Mouse (Mus musculus) A20 (cell line): ENCODE data around the gene Cer1.

Experiments used
- DNase-seq: peaks from one replicate; pipeline ENCODE4 v3.0.0-alpha.2; 2011; ENCODE audit warnings: low read depth, low spot score

Cer1 gene

GRCm38 (mm10) chr4:82884636-82885534 is at the start of gene Cer1:
Gene Cer1, minus strand, starts transcription at chr4:82885148.
- DNase-seq: no peak

GRCm38 (mm10) chr4:82934308-82934707 is 49.4 kb upstream of the Cer1 start:
- peak; percentile 65 for DNase-seq

GRCm38 (mm10) chr4:82933698-82934210 is 48.8 kb upstream of the Cer1 start:
- DNase-seq: peak; percentile 80

GRCm38 (mm10) chr4:82930079-82930478 is 45.1 kb upstream of the Cer1 start:
- no peak for DNase-seq

- no peak for DNase-seq
Measured at GRCm38 (mm10) chr4:82921962-82922361, 37.0 kb upstream of the Cer1 start.

- no peak for DNase-seq
Measured at GRCm38 (mm10) chr4:82918625-82919024, 33.7 kb upstream of the Cer1 start.

- DNase-seq: no peak
Measured at GRCm38 (mm10) chr4:82916678-82917050, 31.7 kb upstream of the Cer1 start.

- no peak for DNase-seq
Measured at GRCm38 (mm10) chr4:82916003-82916677, 31.2 kb upstream of the Cer1 start.

- DNase-seq: no peak
Measured at GRCm38 (mm10) chr4:82915576-82915975, 30.6 kb upstream of the Cer1 start.

GRCm38 (mm10) chr4:82914601-82915143 is 29.7 kb upstream of the Cer1 start:
- no peak for DNase-seq

GRCm38 (mm10) chr4:82895227-82895626 is 10.3 kb upstream of the Cer1 start:
- DNase-seq: no peak

- no peak for DNase-seq
Measured at GRCm38 (mm10) chr4:82892247-82892646, 7.3 kb upstream of the Cer1 start.

GRCm38 (mm10) chr4:82891566-82891965 is 6.6 kb upstream of the Cer1 start:
- DNase-seq: no peak

GRCm38 (mm10) chr4:82891049-82891448 is 6.1 kb upstream of the Cer1 start:
- no peak for DNase-seq

- no peak for DNase-seq
Measured at GRCm38 (mm10) chr4:82890585-82890984, 5.6 kb upstream of the Cer1 start.

- no peak for DNase-seq
Measured at GRCm38 (mm10) chr4:82886148-82886547, 1.2 kb upstream of the Cer1 start.

- no peak for DNase-seq
Measured at GRCm38 (mm10) chr4:82885535-82885913, 576 bp upstream of the Cer1 start.

GRCm38 (mm10) chr4:82882500-82882899 is 2.4 kb downstream of the Cer1 start:
- peak; percentile 12 for DNase-seq

GRCm38 (mm10) chr4:82881366-82881765 is 3.6 kb downstream of the Cer1 start:
- no peak for DNase-seq

- no peak for DNase-seq
Measured at GRCm38 (mm10) chr4:82880243-82880642, 4.7 kb downstream of the Cer1 start.

- DNase-seq: no peak
Measured at GRCm38 (mm10) chr4:82879152-82879551, 5.8 kb downstream of the Cer1 start.

GRCm38 (mm10) chr4:82876656-82877055 is 8.3 kb downstream of the Cer1 start:
- no peak for DNase-seq
